Mouse (Mus musculus): ENCODE results near the gene Mgarp. TPM values are rescaled to one million over a fixed set of nuclear protein-coding genes. Genes with fewer than 3 reads are reported as not detected.
A peak's percentile ranks its signal among the peaks of the same experiment; 100 is the strongest.
"Not testable (repeated sequence)": the region's sequence is repeated elsewhere in the genome, so short reads cannot be mapped to it uniquely, and the experiment has no call there.

Gene Mgarp
- 17.9 and 19.9 TPM in 2 replicates for polyA plus RNA-seq (2012; rRNA removed)

- no peak for TF ChIP-seq CTCF (IDR thresholded peaks at IDR 0.05; ENCODE audit: control insufficient read depth, insufficient read depth, insufficient replicate concordance, low read depth, low read length)
- TF ChIP-seq POLR2A (IDR thresholded peaks at IDR 0.05; ENCODE audit: control insufficient read depth, low read depth, low read length) = peak; percentile 52
- H3K4me1 ChIP-seq (ENCODE audit: control insufficient read depth, insufficient read depth, low read length) = peaks cover 4% of the 10 kb centered on the region
- H3K4me3 ChIP-seq (ENCODE audit: control insufficient read depth, low read depth, low read length) = peak within 1 kb of the TSS; percentile 46
- no peaks in the 10 kb centered on the region for H3K36me3 ChIP-seq (ENCODE audit: control insufficient read depth, insufficient read depth, low read length)
- peak within 1 kb of the TSS; percentile 22 for H3K27ac ChIP-seq (ENCODE audit: control insufficient read depth, insufficient read depth, low read depth, low read length)
- H3K27me3 ChIP-seq (ENCODE audit: control insufficient read depth, insufficient read depth, low read length) = no peaks in the 10 kb centered on the region; the same call in 1 of the 2 replicates
Observed at GRCm38 (mm10) chr3:51396219-51397068, at the start of gene Mgarp. TSS of gene Mgarp (minus strand) at chr3:51396738.

DNA sequence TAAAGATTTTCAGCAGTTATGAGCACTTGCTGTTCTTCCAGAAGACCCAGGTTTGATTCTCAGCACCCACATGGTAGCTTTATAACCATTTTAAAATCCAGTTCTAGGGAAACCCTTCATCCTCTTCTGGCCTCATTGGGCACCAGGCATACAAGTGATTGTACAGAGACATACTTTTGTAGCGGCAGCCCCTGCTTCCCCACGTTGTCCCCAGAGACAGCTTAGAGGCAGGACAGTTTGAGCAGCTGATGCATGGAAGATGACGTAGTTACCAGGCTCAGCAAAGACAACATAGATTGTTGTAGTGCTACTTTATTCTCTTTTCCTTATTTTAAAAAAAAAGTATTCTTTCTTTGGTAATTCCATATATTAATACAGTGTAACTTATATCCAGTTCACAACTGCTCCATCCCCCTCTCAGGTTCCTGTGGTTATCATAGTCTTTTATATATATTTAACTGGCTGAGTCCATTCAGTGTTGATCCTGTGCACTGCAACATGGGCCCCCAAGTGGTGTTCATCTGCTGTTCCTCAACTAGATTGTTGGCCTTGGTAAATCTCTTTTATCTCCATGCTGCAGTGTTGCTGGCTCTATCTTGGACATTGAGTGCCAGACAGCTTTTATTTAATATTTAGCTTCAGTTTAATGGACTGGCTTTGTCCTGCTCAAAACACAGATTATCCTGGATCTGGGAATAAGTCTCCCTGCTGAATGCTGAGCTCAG, 38.5 kb upstream of the Mgarp start:
- Histone ChIP-seq H3K36me3 (ENCODE audit: control insufficient read depth, insufficient read depth, low read length) (no peaks in the 10 kb centered on the region), H3K27me3 (ENCODE audit: control insufficient read depth, insufficient read depth, low read length) (no peaks in the 10 kb centered on the region), H3K4me1 (ENCODE audit: control insufficient read depth, insufficient read depth, low read length) (no peaks in the 10 kb centered on the region), H3K27ac (ENCODE audit: control insufficient read depth, insufficient read depth, low read depth, low read length) (no peak overlapping the region), H3K4me3 (ENCODE audit: control insufficient read depth, low read depth, low read length) (no peak overlapping the region)
- TF ChIP-seq POLR2A (IDR thresholded peaks at IDR 0.05; ENCODE audit: control insufficient read depth, low read depth, low read length) = no peak
- no peak for TF ChIP-seq CTCF (IDR thresholded peaks at IDR 0.05; ENCODE audit: control insufficient read depth, insufficient read depth, insufficient replicate concordance, low read depth, low read length)

- not testable (repeated sequence) for H3K27me3 ChIP-seq (ENCODE audit: control insufficient read depth, insufficient read depth, low read length); H3K27ac ChIP-seq (ENCODE audit: control insufficient read depth, insufficient read depth, low read depth, low read length); H3K4me1 ChIP-seq (ENCODE audit: control insufficient read depth, insufficient read depth, low read length); H3K36me3 ChIP-seq (ENCODE audit: control insufficient read depth, insufficient read depth, low read length); H3K4me3 ChIP-seq (ENCODE audit: control insufficient read depth, low read depth, low read length)
Observed at GRCm38 (mm10) chr3:51434364-51434763, 37.8 kb upstream of the Mgarp start.

DNA sequence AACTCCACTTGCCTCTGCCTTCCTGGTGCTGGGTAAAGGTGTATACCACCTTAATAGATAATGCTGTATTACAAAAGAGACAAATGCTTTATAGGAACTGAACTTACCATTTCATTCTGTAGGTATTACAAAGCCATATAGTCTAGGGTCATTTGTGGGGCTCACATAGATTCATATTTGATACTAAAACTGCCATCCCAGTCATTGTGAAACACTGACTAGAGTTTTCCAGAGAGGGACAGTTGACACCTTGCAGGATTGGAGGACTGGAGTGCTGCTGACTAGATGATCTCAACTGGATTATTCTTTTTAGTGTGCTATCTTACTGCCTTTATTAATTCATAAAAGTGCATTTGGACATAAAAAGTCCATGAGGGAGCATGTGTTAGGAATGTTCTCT, 28.9 kb upstream of the Mgarp start:
- Histone ChIP-seq H3K36me3 (ENCODE audit: control insufficient read depth, insufficient read depth, low read length) (no peaks in the 10 kb centered on the region), H3K27me3 (ENCODE audit: control insufficient read depth, insufficient read depth, low read length) (no peaks in the 10 kb centered on the region)

DNA sequence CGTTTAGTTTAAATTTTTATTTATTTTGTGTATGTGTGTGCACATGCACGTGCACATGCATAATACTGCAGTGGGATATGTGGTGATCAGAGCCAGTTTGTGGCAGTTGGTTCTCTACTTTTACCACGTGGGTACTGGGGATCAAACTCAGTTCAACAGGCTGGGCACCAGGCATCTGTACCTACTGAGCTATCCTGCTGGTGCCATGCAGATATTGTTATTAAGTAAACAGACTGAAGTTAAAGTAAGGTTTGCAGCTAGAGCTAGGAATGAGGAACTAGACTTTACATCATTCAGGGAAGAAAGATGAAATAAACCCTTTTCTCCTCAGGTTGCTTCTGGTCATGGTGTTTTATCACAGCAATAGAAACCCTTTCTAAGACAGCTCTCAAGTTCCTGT, 25.4 kb upstream of the Mgarp start:
- H3K4me3 ChIP-seq (ENCODE audit: control insufficient read depth, low read depth, low read length) = no peak overlapping the region
- H3K36me3 ChIP-seq (ENCODE audit: control insufficient read depth, insufficient read depth, low read length) = no peaks in the 10 kb centered on the region
- no peaks in the 10 kb centered on the region for H3K4me1 ChIP-seq (ENCODE audit: control insufficient read depth, insufficient read depth, low read length)
- TF ChIP-seq CTCF (IDR thresholded peaks at IDR 0.05; ENCODE audit: control insufficient read depth, insufficient read depth, insufficient replicate concordance, low read depth, low read length) (no peak), POLR2A (IDR thresholded peaks at IDR 0.05; ENCODE audit: control insufficient read depth, low read depth, low read length) (no peak)
- H3K27me3 ChIP-seq (ENCODE audit: control insufficient read depth, insufficient read depth, low read length) = no peaks in the 10 kb centered on the region
- no peak overlapping the region for H3K27ac ChIP-seq (ENCODE audit: control insufficient read depth, insufficient read depth, low read depth, low read length)

More for the DNA sequence above, 28.9 kb upstream of the Mgarp start:
- H3K4me1 ChIP-seq (ENCODE audit: control insufficient read depth, insufficient read depth, low read length) = no peaks in the 10 kb centered on the region
- TF ChIP-seq POLR2A (IDR thresholded peaks at IDR 0.05; ENCODE audit: control insufficient read depth, low read depth, low read length) = no peak
- TF ChIP-seq CTCF (IDR thresholded peaks at IDR 0.05; ENCODE audit: control insufficient read depth, insufficient read depth, insufficient replicate concordance, low read depth, low read length) = no peak
- H3K4me3 ChIP-seq (ENCODE audit: control insufficient read depth, low read depth, low read length) = no peak overlapping the region
- H3K27ac ChIP-seq (ENCODE audit: control insufficient read depth, insufficient read depth, low read depth, low read length) = no peak overlapping the region

DNA sequence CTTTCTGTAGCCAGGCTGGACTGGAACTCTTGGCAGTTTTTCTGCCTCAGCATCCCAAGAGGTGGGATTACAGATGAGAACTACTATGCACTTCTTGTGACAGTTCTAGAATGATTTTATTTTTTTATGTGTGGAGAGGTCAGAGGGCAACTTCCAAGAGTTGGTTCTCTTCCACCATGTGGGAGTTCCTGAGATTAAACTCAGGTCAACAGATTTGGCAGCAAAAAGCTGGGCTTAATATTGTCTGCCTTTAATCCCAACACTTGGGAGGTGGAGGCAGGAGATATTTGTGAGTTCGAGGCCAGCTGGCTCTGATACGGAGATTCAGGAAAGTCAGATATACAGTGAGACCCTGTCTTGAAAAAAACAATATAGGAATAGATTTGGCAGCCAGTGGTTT, 21.4 kb upstream of the Mgarp start:
- Histone ChIP-seq H3K4me3 (ENCODE audit: control insufficient read depth, low read depth, low read length) (peak overlapping the region; percentile 41; the same call in 1 of the 2 replicates), H3K36me3 (ENCODE audit: control insufficient read depth, insufficient read depth, low read length) (no peaks in the 10 kb centered on the region), H3K27ac (ENCODE audit: control insufficient read depth, insufficient read depth, low read depth, low read length) (no peak overlapping the region), H3K4me1 (ENCODE audit: control insufficient read depth, insufficient read depth, low read length) (peaks cover 2% of the 10 kb centered on the region; the same call in 1 of the 2 replicates), H3K27me3 (ENCODE audit: control insufficient read depth, insufficient read depth, low read length) (no peaks in the 10 kb centered on the region)
- no peak for TF ChIP-seq POLR2A (IDR thresholded peaks at IDR 0.05; ENCODE audit: control insufficient read depth, low read depth, low read length)
- TF ChIP-seq CTCF (IDR thresholded peaks at IDR 0.05; ENCODE audit: control insufficient read depth, insufficient read depth, insufficient replicate concordance, low read depth, low read length) = no peak

- H3K4me3 ChIP-seq (ENCODE audit: control insufficient read depth, low read depth, low read length) = peak overlapping the region; percentile 27; the same call in 1 of the 2 replicates
- H3K4me1 ChIP-seq (ENCODE audit: control insufficient read depth, insufficient read depth, low read length) = peaks cover 2% of the 10 kb centered on the region; the same call in 1 of the 2 replicates
- no peaks in the 10 kb centered on the region for H3K27me3 ChIP-seq (ENCODE audit: control insufficient read depth, insufficient read depth, low read length)
- H3K27ac ChIP-seq (ENCODE audit: control insufficient read depth, insufficient read depth, low read depth, low read length) = no peak overlapping the region
- no peaks in the 10 kb centered on the region for H3K36me3 ChIP-seq (ENCODE audit: control insufficient read depth, insufficient read depth, low read length)
- TF ChIP-seq POLR2A (IDR thresholded peaks at IDR 0.05; ENCODE audit: control insufficient read depth, low read depth, low read length) (no peak), CTCF (IDR thresholded peaks at IDR 0.05; ENCODE audit: control insufficient read depth, insufficient read depth, insufficient replicate concordance, low read depth, low read length) (no peak)
Observed at GRCm38 (mm10) chr3:51417485-51417884, 20.9 kb upstream of the Mgarp start.

Measured in testis, adult 2 months (tissue).